Mouse (Mus musculus): ENCODE measurements around the gene Ppil2. TPM values are rescaled to one million over a fixed set of nuclear protein-coding genes. Genes with fewer than 3 reads are reported as not detected.

The Ppil2 gene
- polyA plus RNA-seq, 2 experiments, result 33.4 to 46.1 TPM

- Histone ChIP-seq H3K4me1 (replicated peaks; ENCODE audit: control insufficient read depth in 2 of 2, insufficient read depth in 2 of 2, low read length in 1 of 2) (no peaks in the 10 kb centered on the region), H3K9me3 (ENCODE audit: control insufficient read depth, low read length) (no peaks in the 10 kb centered on the region)
Observed at GRCm38 (mm10) chr16:17055584-17055983, 55.5 kb downstream of the Ppil2 start.

GRCm38 (mm10) chr16:17053903-17054302, 57.2 kb downstream of the Ppil2 start:
- no peak overlapping the region for H3K4me2 ChIP-seq (ENCODE audit: low read depth)
- 78% methylated on average over 3 of the region's 3 CpGs for WGBS (ENCODE audit: insufficient replicate concordance)
- no peak overlapping the region for H3K27ac ChIP-seq
- H3K36me3 ChIP-seq (replicated peaks; ENCODE audit: control insufficient read depth, insufficient read depth, low read depth), result no peaks in the 10 kb centered on the region
- H3K4me1 ChIP-seq (replicated peaks; ENCODE audit: control insufficient read depth in 2 of 2, insufficient read depth in 2 of 2, low read length in 1 of 2), result no peaks in the 10 kb centered on the region
- H3K9me3 ChIP-seq (ENCODE audit: control insufficient read depth, low read length), result no peaks in the 10 kb centered on the region
- no peak for ATAC-seq (ENCODE audit: insufficient read depth)
- H3K4me3 ChIP-seq (ENCODE audit: insufficient read depth in 1 of 2, low read depth in 2 of 2, low read length in 2 of 2), result no peak overlapping the region
- H3K27me3 ChIP-seq (ENCODE audit: control insufficient read depth, insufficient read depth, low read length), result no peaks in the 10 kb centered on the region
- no peak for DNase-seq (ENCODE audit: low read depth in 3 of 3, low spot score in 3 of 3)
- no peak for TF ChIP-seq CTCF (IDR thresholded peaks at IDR 0.05; ENCODE audit: low read depth)
- no peak for TF ChIP-seq EP300 (IDR thresholded peaks at IDR 0.05; ENCODE audit: low read depth)
- H3K9ac ChIP-seq (replicated peaks), result no peak overlapping the region

More at GRCm38 (mm10) chr16:17055584-17055983, 55.5 kb downstream of the Ppil2 start:
- Histone ChIP-seq H3K9ac (replicated peaks) (no peak overlapping the region), H3K27me3 (ENCODE audit: control insufficient read depth, insufficient read depth, low read length) (no peaks in the 10 kb centered on the region), H3K4me2 (ENCODE audit: low read depth) (no peak overlapping the region), H3K27ac (no peak overlapping the region), H3K36me3 (replicated peaks; ENCODE audit: control insufficient read depth, insufficient read depth, low read depth) (no peaks in the 10 kb centered on the region), H3K4me3 (ENCODE audit: insufficient read depth in 1 of 2, low read depth in 2 of 2, low read length in 2 of 2) (no peak overlapping the region)
- 67% methylated on average over 3 of the region's 3 CpGs for WGBS (ENCODE audit: insufficient replicate concordance)
- no peak for TF ChIP-seq CTCF (IDR thresholded peaks at IDR 0.05; ENCODE audit: low read depth)
- TF ChIP-seq EP300 (IDR thresholded peaks at IDR 0.05; ENCODE audit: low read depth), result no peak
- no peak for ATAC-seq (ENCODE audit: insufficient read depth)
- no peak for DNase-seq (ENCODE audit: low read depth in 3 of 3, low spot score in 3 of 3)

- no peak for ATAC-seq (ENCODE audit: insufficient read depth)
- H3K4me2 ChIP-seq (ENCODE audit: low read depth), result no peak overlapping the region
- no peaks in the 10 kb centered on the region for H3K9me3 ChIP-seq (ENCODE audit: control insufficient read depth, low read length)
- H3K9ac ChIP-seq (replicated peaks), result no peak overlapping the region
- H3K27ac ChIP-seq, result no peak overlapping the region
- no peak for DNase-seq (ENCODE audit: low read depth in 3 of 3, low spot score in 3 of 3)
- peaks cover 4% of the 10 kb centered on the region for H3K36me3 ChIP-seq (replicated peaks; ENCODE audit: control insufficient read depth, insufficient read depth, low read depth)
- no peak overlapping the region for H3K4me3 ChIP-seq (ENCODE audit: insufficient read depth in 1 of 2, low read depth in 2 of 2, low read length in 2 of 2)
- H3K4me1 ChIP-seq (replicated peaks; ENCODE audit: control insufficient read depth in 2 of 2, insufficient read depth in 2 of 2, low read length in 1 of 2), result no peaks in the 10 kb centered on the region
- no peak for TF ChIP-seq EP300 (IDR thresholded peaks at IDR 0.05; ENCODE audit: low read depth)
- no peak for TF ChIP-seq CTCF (IDR thresholded peaks at IDR 0.05; ENCODE audit: low read depth)
- 67% methylated on average over 7 of the region's 7 CpGs for WGBS (ENCODE audit: insufficient replicate concordance)
- H3K27me3 ChIP-seq (ENCODE audit: control insufficient read depth, insufficient read depth, low read length), result no peaks in the 10 kb centered on the region
Observed at GRCm38 (mm10) chr16:17052087-17052486, 59.0 kb downstream of the Ppil2 start.

GRCm38 (mm10) chr16:17049886-17050285, 61.2 kb downstream of the Ppil2 start:
- H3K9me3 ChIP-seq (ENCODE audit: control insufficient read depth, low read length), result no peaks in the 10 kb centered on the region
- ATAC-seq (ENCODE audit: insufficient read depth) (no peak), DNase-seq (ENCODE audit: low read depth in 3 of 3, low spot score in 3 of 3) (no peak)
- H3K9ac ChIP-seq (replicated peaks), result no peak overlapping the region
- H3K27me3 ChIP-seq (ENCODE audit: control insufficient read depth, insufficient read depth, low read length), result no peaks in the 10 kb centered on the region
- no peak overlapping the region for H3K4me2 ChIP-seq (ENCODE audit: low read depth)
- peaks cover 7% of the 10 kb centered on the region for H3K36me3 ChIP-seq (replicated peaks; ENCODE audit: control insufficient read depth, insufficient read depth, low read depth)
- TF ChIP-seq CTCF (IDR thresholded peaks at IDR 0.05; ENCODE audit: low read depth) (no peak), EP300 (IDR thresholded peaks at IDR 0.05; ENCODE audit: low read depth) (no peak)
- no peaks in the 10 kb centered on the region for H3K4me1 ChIP-seq (replicated peaks; ENCODE audit: control insufficient read depth in 2 of 2, insufficient read depth in 2 of 2, low read length in 1 of 2)
- H3K4me3 ChIP-seq (ENCODE audit: insufficient read depth in 1 of 2, low read depth in 2 of 2, low read length in 2 of 2), result no peak overlapping the region
- H3K27ac ChIP-seq, result no peak overlapping the region
- 81% methylated on average over 1 of the region's 1 CpGs for WGBS (ENCODE audit: insufficient replicate concordance)

- H3K9me3 ChIP-seq (ENCODE audit: control insufficient read depth, low read length), result no peaks in the 10 kb centered on the region
- H3K4me3 ChIP-seq (ENCODE audit: insufficient read depth in 1 of 2, low read depth in 2 of 2, low read length in 2 of 2), result no peak overlapping the region
- no peak for DNase-seq (ENCODE audit: low read depth in 3 of 3, low spot score in 3 of 3)
- no peak overlapping the region for H3K9ac ChIP-seq (replicated peaks)
- TF ChIP-seq CTCF (IDR thresholded peaks at IDR 0.05; ENCODE audit: low read depth), result no peak
- no peak for TF ChIP-seq EP300 (IDR thresholded peaks at IDR 0.05; ENCODE audit: low read depth)
- no peaks in the 10 kb centered on the region for H3K4me1 ChIP-seq (replicated peaks; ENCODE audit: control insufficient read depth in 2 of 2, insufficient read depth in 2 of 2, low read length in 1 of 2)
- H3K36me3 ChIP-seq (replicated peaks; ENCODE audit: control insufficient read depth, insufficient read depth, low read depth), result peaks cover 31% of the 10 kb centered on the region
- ATAC-seq (ENCODE audit: insufficient read depth), result no peak
- H3K27me3 ChIP-seq (ENCODE audit: control insufficient read depth, insufficient read depth, low read length), result no peaks in the 10 kb centered on the region
- H3K27ac ChIP-seq, result no peak overlapping the region
- no peak overlapping the region for H3K4me2 ChIP-seq (ENCODE audit: low read depth)
- WGBS (ENCODE audit: insufficient replicate concordance), result 75% methylated on average over 3 of the region's 3 CpGs
Observed at GRCm38 (mm10) chr16:17045287-17045686, 65.8 kb downstream of the Ppil2 start.
